Mouse (Mus musculus) left cerebral cortex, postnatal 4 days (tissue): ENCODE measurements around the gene Plin4. TPM values are rescaled to one million over a fixed set of nuclear protein-coding genes. Genes with fewer than 3 reads are reported as not detected.
A peak's percentile ranks its signal among the peaks of the same experiment; 100 is the strongest.

Experiments used
- DNase-seq: peaks from one replicate; pipeline ENCODE4 v3.0.0-alpha.2; 2022
- intact Hi-C: fragments of 180-260 bp; cut with DNase I; formaldehyde crosslinking; loops from one replicate; pipeline ENCODE4 v1.15.1; 2025
- total RNA-seq, 2 experiments: library from RNA; stranded (reverse); gene quantifications; 2 replicates each; pipeline ENCODE4 v1.2.3; 2021

Plin4 gene
- under 1 TPM; 0.20 to 0.24 TPM for total RNA-seq

GRCm38 (mm10) chr17:56109219-56110051 is at the start of gene Plin4:
Gene Plin4, minus strand, starts transcription at chr17:56109803.
- DNase-seq = no peak
- intact Hi-C loops = no loop called here

- intact Hi-C loops = no loop called here
- DNase-seq = peak; percentile 75
Observed at GRCm38 (mm10) chr17:56153643-56154042, 44.0 kb upstream of the Plin4 start.

- intact Hi-C loops = no loop called here
- DNase-seq = no peak
Observed at GRCm38 (mm10) chr17:56149897-56150296, 40.3 kb upstream of the Plin4 start.

GRCm38 (mm10) chr17:56148790-56149618 is 39.4 kb upstream of the Plin4 start:
- intact Hi-C loops = no loop called here
- DNase-seq = no peak

- DNase-seq = no peak
- intact Hi-C loops = no loop called here
Observed at GRCm38 (mm10) chr17:56148280-56148679, 38.7 kb upstream of the Plin4 start.

GRCm38 (mm10) chr17:56147420-56147819 is 37.8 kb upstream of the Plin4 start:
- DNase-seq = no peak
- intact Hi-C loops = no loop called here

GRCm38 (mm10) chr17:56146131-56146530 is 36.5 kb upstream of the Plin4 start:
- DNase-seq = no peak
- intact Hi-C loops = no loop called here

- intact Hi-C loops = no loop called here
- DNase-seq = no peak
Observed at GRCm38 (mm10) chr17:56144546-56144945, 34.9 kb upstream of the Plin4 start.

GRCm38 (mm10) chr17:56141702-56142605 is 32.4 kb upstream of the Plin4 start:
- intact Hi-C loops = no loop called here
- DNase-seq = peak; percentile 55

GRCm38 (mm10) chr17:56139858-56140595 is 30.4 kb upstream of the Plin4 start, which contains the start of gene Sema6b:
Gene Sema6b, minus strand, starts transcription at chr17:56140343.
- peak; percentile 73 for DNase-seq
- intact Hi-C loops = no loop called here

- DNase-seq = no peak
- intact Hi-C loops = no loop called here
Observed at GRCm38 (mm10) chr17:56139355-56139754, 29.8 kb upstream of the Plin4 start.

- no peak for DNase-seq
- intact Hi-C loops = no loop called here
Observed at GRCm38 (mm10) chr17:56137839-56138613, 28.4 kb upstream of the Plin4 start.

- intact Hi-C loops = no loop called here
Observed at GRCm38 (mm10) chr17:56136558-56136957, 27.0 kb upstream of the Plin4 start.

GRCm38 (mm10) chr17:56134463-56134971 is 24.9 kb upstream of the Plin4 start:
- DNase-seq = peak; percentile 68
- intact Hi-C loops = no loop called here

More at GRCm38 (mm10) chr17:56136558-56136957, 27.0 kb upstream of the Plin4 start:
- no peak for DNase-seq

- intact Hi-C loops = no loop called here
- DNase-seq = no peak
Observed at GRCm38 (mm10) chr17:56133457-56134363, 24.1 kb upstream of the Plin4 start.

- peak; percentile 66 for DNase-seq
- intact Hi-C loops = no loop called here
Observed at GRCm38 (mm10) chr17:56132661-56133060, 23.1 kb upstream of the Plin4 start.

GRCm38 (mm10) chr17:56131814-56132213 is 22.2 kb upstream of the Plin4 start:
- DNase-seq = peak; percentile 71
- intact Hi-C loops = no loop called here

- DNase-seq = no peak
- intact Hi-C loops = no loop called here
Observed at GRCm38 (mm10) chr17:56131136-56131535, 21.5 kb upstream of the Plin4 start.
